Mouse (Mus musculus) intestine, postnatal 0 days (tissue): ENCODE results near the gene Stra6l. TPM values are rescaled to one million over a fixed set of nuclear protein-coding genes. Genes with fewer than 3 reads are reported as not detected.

Experiments
- ATAC-seq: fragments of 200-750 bp; cut with Nextera tagmentation; 2 replicates; pipeline ENCODE4 v1.8.0; 2017; ENCODE audit warnings: mild to moderate bottlenecking, moderate TSS enrichment, moderate library complexity
- H3K27ac ChIP-seq: fragments of 300-500 bp; sonication (generic); 2 replicates; pipeline ENCODE4 v1.5.1; 2014; ENCODE audit warnings: mild to moderate bottlenecking, low read depth, low read length, moderate library complexity
- H3K27me3 ChIP-seq: fragments of 300-500 bp; sonication (generic); replicated peaks from 2 replicates; pipeline ENCODE4 v1.6.1; 2014; ENCODE audit warnings: low read length, mixed read lengths; ENCODE audit not compliant: control insufficient read depth, insufficient read depth
- H3K36me3 ChIP-seq: fragments of 300-500 bp; sonication (generic); 2 replicates; pipeline ENCODE4 v1.6.1; 2014; ENCODE audit warnings: mild to moderate bottlenecking, moderate library complexity; ENCODE audit not compliant: control insufficient read depth, insufficient read depth
- H3K4me1 ChIP-seq: fragments of 300-500 bp; sonication (generic); replicated peaks from 2 replicates; pipeline ENCODE4 v1.6.1; 2014; ENCODE audit warnings: antibody characterized with exemption, low read length, mixed read lengths; ENCODE audit not compliant: control insufficient read depth, insufficient read depth
- H3K4me2 ChIP-seq: fragments of 300-500 bp; sonication (generic); replicated peaks from 2 replicates; pipeline ENCODE4 v1.6.1; 2014; ENCODE audit warnings: low read depth, mild to moderate bottlenecking, moderate library complexity
- H3K4me3 ChIP-seq: fragments of 300-500 bp; sonication (generic); 2 replicates; pipeline ENCODE4 v1.5.1; 2014; ENCODE audit warnings: low read depth, low read length
- H3K9ac ChIP-seq: fragments of 300-500 bp; sonication (generic); 2 replicates; pipeline ENCODE4 v1.6.1; 2014; ENCODE audit warnings: mild to moderate bottlenecking, low read depth, low read length
- H3K9me3 ChIP-seq: fragments of 300-500 bp; sonication (generic); 2 replicates; pipeline ENCODE4 v1.6.1; 2016; ENCODE audit warnings: mixed run types; ENCODE audit not compliant: control insufficient read depth
- CTCF ChIP-seq: sonication (generic); IDR thresholded peaks from 2 replicates; pipeline ENCODE4 v1.5.1; 2016; ENCODE audit warnings: low read depth, mild to moderate bottlenecking, control low read depth, antibody characterized with exemption, moderate library complexity
- WGBS: fragments of 180-500 bp; shearing (Covaris S2); extraction: QIAGEN DNeasy Blood & Tissue Kit; methylation state at CpG from one replicate; pipeline ENCODE4 v1.1.7; 2014; 5-methylcytosine and 5-hydroxymethylcytosine counted together
- polyA plus RNA-seq: library from polyadenylated mRNA; unstranded; fragments of >200 nt; fragmentation: Nextera tagmentation; extraction: Ambion mirVana; gene quantifications from 2 replicates; pipeline ENCODE4 v1.2.1, GENCODE M21; 2015

The Stra6l gene
- polyA plus RNA-seq, 1 experiment from 2014 or later, result 47.9 TPM

GRCm38 (mm10) chr4:45815542-45815941 is 32.9 kb upstream of the Stra6l start:
- peak; percentile 80 for TF ChIP-seq CTCF
- Histone ChIP-seq H3K4me1 (no peaks in the 10 kb centered on the region; the same call in 1 of the 2 replicates), H3K36me3 (no peaks in the 10 kb centered on the region), H3K4me2 (no peak overlapping the region), H3K4me3 (no peak overlapping the region), H3K9me3 (no peaks in the 10 kb centered on the region), H3K27me3 (no peaks in the 10 kb centered on the region), H3K9ac (no peak overlapping the region), H3K27ac (no peak overlapping the region)
- ATAC-seq, result no peak
- WGBS, result 43% methylated on average over 7 of the region's 7 CpGs

- Histone ChIP-seq H3K4me2 (peak overlapping the region; percentile 59), H3K9me3 (no peaks in the 10 kb centered on the region), H3K4me3 (no peak overlapping the region), H3K27me3 (0 out of 2 replicates have a peak, but pooled peaks cover 1% of the 10 kb centered on the region), H3K27ac (no peak overlapping the region), H3K4me1 (no peaks in the 10 kb centered on the region; the same call in 1 of the 2 replicates), H3K36me3 (no peaks in the 10 kb centered on the region), H3K9ac (no peak overlapping the region)
- 48% methylated on average over 3 of the region's 4 CpGs for WGBS
- no peak for ATAC-seq
- no peak for TF ChIP-seq CTCF
These were observed 29.7 kb upstream of the Stra6l start for GRCm38 (mm10) chr4:45818814-45819207.

GRCm38 (mm10) chr4:45819208-45819931 is 29.1 kb upstream of the Stra6l start:
- 0 out of 2 replicates have a peak, but pooled peaks cover 5% of the 10 kb centered on the region for H3K27me3 ChIP-seq
- peak overlapping the region; percentile 59 for H3K4me2 ChIP-seq
- WGBS, result 10% methylated on average over 17 of the region's 17 CpGs
- TF ChIP-seq CTCF, result no peak
- no peaks in the 10 kb centered on the region for H3K36me3 ChIP-seq
- no peaks in the 10 kb centered on the region; the same call in 1 of the 2 replicates for H3K4me1 ChIP-seq
- H3K27ac ChIP-seq, result no peak overlapping the region
- no peak for ATAC-seq
- no peaks in the 10 kb centered on the region for H3K9me3 ChIP-seq
- peak overlapping the region; percentile 14 for H3K4me3 ChIP-seq
- H3K9ac ChIP-seq, result no peak overlapping the region

GRCm38 (mm10) chr4:45820074-45820830 is 28.2 kb upstream of the Stra6l start:
- 40% methylated on average over 8 of the region's 8 CpGs for WGBS

DNA sequence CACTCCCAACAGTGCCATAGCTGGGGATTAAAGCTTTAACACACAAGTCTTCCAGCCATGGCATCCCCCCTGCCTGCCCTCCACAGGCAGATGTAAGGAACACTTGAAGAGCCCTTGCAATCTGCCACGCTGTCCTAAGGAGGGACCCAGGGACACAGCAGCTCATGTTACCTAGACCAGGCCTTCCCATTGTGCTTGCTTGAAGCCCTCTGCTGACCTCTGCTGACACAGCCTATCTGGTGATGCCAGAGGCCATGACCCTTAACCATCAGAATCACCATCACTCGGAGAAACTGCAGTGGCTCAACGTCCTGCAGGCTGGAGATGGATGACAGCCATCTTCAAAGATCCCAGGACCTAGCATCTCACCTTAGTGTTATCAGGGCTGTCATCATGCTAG is 26.5 kb upstream of the Stra6l start:
- Histone ChIP-seq H3K36me3 (no peaks in the 10 kb centered on the region), H3K4me3 (no peak overlapping the region), H3K9ac (no peak overlapping the region), H3K27ac (no peak overlapping the region), H3K9me3 (no peaks in the 10 kb centered on the region), H3K27me3 (peaks cover 29% of the 10 kb centered on the region), H3K4me2 (no peak overlapping the region), H3K4me1 (no peaks in the 10 kb centered on the region; the same call in 1 of the 2 replicates)
- no peak for TF ChIP-seq CTCF
- 64% methylated on average over 3 of the region's 3 CpGs for WGBS
- no peak for ATAC-seq

More at GRCm38 (mm10) chr4:45820074-45820830, 28.2 kb upstream of the Stra6l start:
- Histone ChIP-seq H3K4me1 (no peaks in the 10 kb centered on the region; the same call in 1 of the 2 replicates), H3K9ac (no peak overlapping the region), H3K27ac (no peak overlapping the region), H3K27me3 (peaks cover 12% of the 10 kb centered on the region), H3K4me2 (peak overlapping the region; percentile 59), H3K4me3 (0 out of 2 replicates have a peak overlapping the region, but pooled peaks have one; percentile 14), H3K9me3 (no peaks in the 10 kb centered on the region), H3K36me3 (no peaks in the 10 kb centered on the region)
- ATAC-seq, result 0 out of 2 replicates have a peak, but pooled peaks have one; percentile 34
- peak; percentile 86 for TF ChIP-seq CTCF

GRCm38 (mm10) chr4:45822781-45823575 is 25.5 kb upstream of the Stra6l start:
- no peak overlapping the region for H3K9ac ChIP-seq
- WGBS, result 56% methylated on average over 11 of the region's 11 CpGs
- TF ChIP-seq CTCF, result no peak
- no peaks in the 10 kb centered on the region; the same call in 1 of the 2 replicates for H3K4me1 ChIP-seq
- no peak overlapping the region for H3K4me3 ChIP-seq
- peaks cover 39% of the 10 kb centered on the region for H3K27me3 ChIP-seq
- no peaks in the 10 kb centered on the region for H3K9me3 ChIP-seq
- no peaks in the 10 kb centered on the region for H3K36me3 ChIP-seq
- no peak overlapping the region for H3K27ac ChIP-seq
- no peak for ATAC-seq
- no peak overlapping the region for H3K4me2 ChIP-seq
